Mouse (Mus musculus) frontal cortex, postnatal 36 days (tissue): ENCODE results near the gene Mob3c.

Experiments
- DNase-seq, 2 experiments: peaks; one replicate each; pipeline ENCODE4 v3.0.0; 2022; ENCODE audit warnings: low spot score in 2 of 2

Gene Mob3c

DNA sequence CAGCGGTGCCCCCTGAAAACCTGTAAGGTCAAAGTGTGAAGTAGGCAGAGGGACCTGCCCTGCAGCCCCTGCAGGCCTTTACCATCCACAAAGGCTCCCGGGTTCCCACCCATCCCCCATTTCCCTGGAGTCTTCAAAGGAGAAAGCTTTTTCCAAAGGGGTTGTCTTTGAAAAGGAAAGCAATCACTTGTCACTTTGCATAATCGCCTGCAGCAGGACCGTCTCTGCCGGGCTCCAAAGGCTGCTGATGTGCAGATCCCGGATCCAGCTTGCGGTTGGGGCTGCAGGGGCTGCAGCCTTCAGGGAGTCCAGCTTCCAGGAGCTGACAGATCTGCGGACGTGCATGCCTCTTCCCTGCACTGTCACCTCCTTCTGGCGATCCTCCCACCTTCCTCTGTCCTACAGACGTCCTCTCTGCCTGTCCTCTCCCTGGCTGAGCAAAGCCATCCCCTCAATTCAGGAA lies 50.4 kb downstream of the Mob3c start:
- DNase-seq: no peak

DNA sequence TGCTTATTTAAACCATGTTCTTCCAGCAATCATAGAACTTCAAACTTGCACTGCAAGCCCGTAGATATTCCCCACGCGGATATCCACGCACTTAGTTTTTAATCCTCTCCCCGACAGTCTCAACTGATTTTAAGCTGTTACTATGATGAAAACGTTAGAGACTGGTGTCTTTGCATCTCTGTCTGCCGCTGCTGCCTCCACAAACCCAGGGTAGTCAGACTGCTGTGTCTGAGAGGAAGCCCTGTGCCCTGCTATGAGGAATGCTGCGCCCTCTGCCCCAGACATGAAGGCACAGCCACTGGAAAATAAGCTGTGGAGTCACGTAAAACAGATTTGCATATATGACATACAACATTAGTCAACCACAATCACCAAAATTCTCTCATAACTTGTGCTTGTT lies 50.9 kb downstream of the Mob3c start:
- no peak for DNase-seq

GRCm38 (mm10) chr4:115881183-115881582 lies 53.3 kb downstream of the Mob3c start:
- DNase-seq: no peak

DNA sequence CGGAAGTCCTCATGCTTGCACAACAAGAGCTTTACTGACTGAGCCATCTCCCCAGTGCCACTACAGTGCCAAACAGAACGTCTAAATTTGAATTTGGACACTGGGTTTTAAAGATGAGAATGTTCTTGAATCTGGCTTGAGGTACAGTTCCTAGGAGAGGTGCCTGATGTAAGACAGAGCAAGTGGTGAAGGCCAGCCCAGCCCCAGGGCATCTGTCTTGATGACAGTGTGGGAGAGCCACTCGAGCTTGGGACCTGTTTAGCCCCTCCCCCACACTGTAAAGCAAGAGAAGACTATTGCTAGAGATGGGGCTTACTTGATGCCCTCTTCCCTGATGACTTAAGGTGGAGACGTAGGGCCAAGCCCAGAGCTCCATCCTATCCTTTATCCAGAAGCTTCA lies 54.3 kb downstream of the Mob3c start:
- no peak for DNase-seq

GRCm38 (mm10) chr4:115884022-115884421 lies 56.1 kb downstream of the Mob3c start, which contains the start of gene Kncn:
Kncn (plus strand) TSS chr4:115884400.
- DNase-seq: no peak
